Mouse (Mus musculus) liver, embryonic 16.5 days (tissue): Measurements from ENCODE around the gene Pnldc1. TPM values are rescaled to one million over a fixed set of nuclear protein-coding genes. Genes with fewer than 3 reads are reported as not detected.

Source experiments
- ATAC-seq: fragments of 200-750 bp; cut with Nextera tagmentation; 2 replicates; pipeline ENCODE4 v1.8.0; 2017; ENCODE audit warnings: low read depth, mild to moderate bottlenecking, moderate number of reproducible peaks, moderate library complexity
- H3K27ac ChIP-seq: fragments of 300-500 bp; sonication (generic); 2 replicates; pipeline ENCODE4 v1.5.1; 2014; ENCODE audit warnings: mild to moderate bottlenecking, low read length
- H3K27me3 ChIP-seq: fragments of 300-500 bp; sonication (generic); 2 replicates; pipeline ENCODE4 v1.6.1; 2014; ENCODE audit warnings: low read depth, low read length, mixed read lengths; ENCODE audit not compliant: control insufficient read depth, insufficient read depth
- H3K36me3 ChIP-seq: fragments of 300-500 bp; sonication (generic); 2 replicates; pipeline ENCODE4 v1.6.1; 2014; ENCODE audit warnings: mild to moderate bottlenecking; ENCODE audit not compliant: control insufficient read depth, insufficient read depth
- H3K4me1 ChIP-seq: fragments of 300-500 bp; sonication (generic); 2 replicates; pipeline ENCODE4 v1.6.1; 2014; ENCODE audit warnings: low read depth, low read length, mixed read lengths; ENCODE audit not compliant: control insufficient read depth
- H3K4me2 ChIP-seq: fragments of 300-500 bp; sonication (generic); 2 replicates; pipeline ENCODE4 v1.6.1; 2014; ENCODE audit warnings: low read depth, low read length, mixed read lengths
- H3K4me3 ChIP-seq: fragments of 300-500 bp; sonication (generic); 2 replicates; pipeline ENCODE4 v1.5.1; 2014; ENCODE audit warnings: low read depth, mild to moderate bottlenecking, low read length
- H3K9ac ChIP-seq: fragments of 300-500 bp; sonication (generic); 2 replicates; pipeline ENCODE4 v1.6.1; 2014; ENCODE audit warnings: low read depth, low read length
- H3K9me3 ChIP-seq: fragments of 300-500 bp; sonication (generic); replicated peaks from 2 replicates; pipeline ENCODE4 v1.6.1; 2016; ENCODE audit warnings: low read length; ENCODE audit not compliant: control insufficient read depth
- WGBS: fragments of 180-500 bp; shearing (Covaris S2); extraction: QIAGEN DNeasy Blood & Tissue Kit; methylation state at CpG from one replicate; pipeline ENCODE4 v1.1.7; 2014; ENCODE audit not compliant: insufficient replicate concordance; 5-methylcytosine and 5-hydroxymethylcytosine counted together
- polyA plus RNA-seq: library from polyadenylated mRNA; unstranded; fragments of >200 nt; fragmentation: Nextera tagmentation; extraction: Ambion mirVana; gene quantifications from 2 replicates; pipeline ENCODE4 v1.2.1, GENCODE M21; 2015

Pnldc1 gene
- polyA plus RNA-seq, 1 experiment from 2014 or later = 0.21 TPM

- no peaks in the 10 kb centered on the region for H3K27me3 ChIP-seq
- H3K9ac ChIP-seq = no peak overlapping the region
- H3K9me3 ChIP-seq = no peaks in the 10 kb centered on the region
- H3K4me1 ChIP-seq = no peaks in the 10 kb centered on the region
- 34% methylated on average over 3 of the region's 3 CpGs for WGBS
- no peak overlapping the region for H3K4me3 ChIP-seq
- H3K27ac ChIP-seq = no peak overlapping the region
- ATAC-seq = no peak
- H3K36me3 ChIP-seq = no peaks in the 10 kb centered on the region
- no peak overlapping the region for H3K4me2 ChIP-seq
These were observed 52.6 kb downstream of the Pnldc1 start for GRCm38 (mm10) chr17:12857395-12857794.

- no peaks in the 10 kb centered on the region for H3K9me3 ChIP-seq
These were observed 55.6 kb downstream of the Pnldc1 start for GRCm38 (mm10) chr17:12854386-12854785.

DNA sequence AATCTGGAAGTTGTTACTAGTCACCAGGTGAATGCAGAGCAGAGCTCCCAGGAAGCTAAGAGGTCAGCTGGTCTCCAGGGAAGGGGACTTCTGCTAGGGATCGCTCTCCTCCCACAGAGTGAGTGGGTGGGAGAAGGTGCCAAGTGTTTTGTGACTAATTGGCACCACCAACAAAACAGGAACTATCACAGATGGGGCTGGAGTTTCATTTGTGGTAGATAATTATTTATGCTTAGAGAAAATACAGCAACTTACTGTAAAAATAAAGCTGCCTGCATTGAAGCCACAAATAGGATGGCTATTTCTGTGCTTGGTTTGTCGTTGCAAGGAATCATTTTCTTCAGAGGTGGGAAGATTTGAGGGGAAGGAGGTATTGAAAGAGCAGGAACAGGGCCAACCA, 56.2 kb downstream of the Pnldc1 start:
- ATAC-seq = no peak
- H3K9ac ChIP-seq = no peak overlapping the region
- H3K4me2 ChIP-seq = no peak overlapping the region
- no peaks in the 10 kb centered on the region for H3K36me3 ChIP-seq
- no peaks in the 10 kb centered on the region for H3K4me1 ChIP-seq
- no peaks in the 10 kb centered on the region for H3K27me3 ChIP-seq
- H3K27ac ChIP-seq = no peak overlapping the region
- H3K4me3 ChIP-seq = no peak overlapping the region
- WGBS = 59% methylated on average over 2 of the region's 2 CpGs
- H3K9me3 ChIP-seq = no peaks in the 10 kb centered on the region

More at GRCm38 (mm10) chr17:12854386-12854785, 55.6 kb downstream of the Pnldc1 start:
- 86% methylated on average over 11 of the region's 11 CpGs for WGBS
- no peak overlapping the region for H3K4me2 ChIP-seq
- H3K27me3 ChIP-seq = no peaks in the 10 kb centered on the region
- no peak overlapping the region for H3K9ac ChIP-seq
- no peaks in the 10 kb centered on the region for H3K36me3 ChIP-seq
- no peak overlapping the region for H3K4me3 ChIP-seq
- ATAC-seq = no peak
- H3K27ac ChIP-seq = no peak overlapping the region
- no peaks in the 10 kb centered on the region for H3K4me1 ChIP-seq

- Histone ChIP-seq H3K4me3 (no peak overlapping the region), H3K27me3 (no peaks in the 10 kb centered on the region), H3K4me1 (no peaks in the 10 kb centered on the region), H3K9ac (no peak overlapping the region), H3K4me2 (no peak overlapping the region), H3K9me3 (no peaks in the 10 kb centered on the region), H3K27ac (no peak overlapping the region), H3K36me3 (no peaks in the 10 kb centered on the region)
- no peak for ATAC-seq
- whole genome bisulfite sequencing = 56% methylated on average over 11 of the region's 11 CpGs
These were observed 58.3 kb downstream of the Pnldc1 start for GRCm38 (mm10) chr17:12851689-12852088.

- Histone ChIP-seq H3K4me1 (no peaks in the 10 kb centered on the region), H3K4me3 (no peak overlapping the region), H3K4me2 (no peak overlapping the region), H3K36me3 (no peaks in the 10 kb centered on the region), H3K27me3 (no peaks in the 10 kb centered on the region), H3K9ac (no peak overlapping the region), H3K9me3 (no peaks in the 10 kb centered on the region), H3K27ac (no peak overlapping the region)
- no peak for ATAC-seq
- WGBS = 66% methylated on average over 8 of the region's 8 CpGs
These were observed 60.1 kb downstream of the Pnldc1 start for GRCm38 (mm10) chr17:12849778-12850382.

GRCm38 (mm10) chr17:12847736-12848135, 62.3 kb downstream of the Pnldc1 start:
- no peak overlapping the region for H3K4me2 ChIP-seq
- H3K27me3 ChIP-seq = no peaks in the 10 kb centered on the region
- no peak for ATAC-seq
- H3K4me1 ChIP-seq = no peaks in the 10 kb centered on the region
- H3K36me3 ChIP-seq = no peaks in the 10 kb centered on the region
- 55% methylated on average over 4 of the region's 4 CpGs for whole genome bisulfite sequencing
- H3K4me3 ChIP-seq = no peak overlapping the region
- H3K9ac ChIP-seq = no peak overlapping the region
- H3K9me3 ChIP-seq = no peaks in the 10 kb centered on the region
- H3K27ac ChIP-seq = no peak overlapping the region

DNA sequence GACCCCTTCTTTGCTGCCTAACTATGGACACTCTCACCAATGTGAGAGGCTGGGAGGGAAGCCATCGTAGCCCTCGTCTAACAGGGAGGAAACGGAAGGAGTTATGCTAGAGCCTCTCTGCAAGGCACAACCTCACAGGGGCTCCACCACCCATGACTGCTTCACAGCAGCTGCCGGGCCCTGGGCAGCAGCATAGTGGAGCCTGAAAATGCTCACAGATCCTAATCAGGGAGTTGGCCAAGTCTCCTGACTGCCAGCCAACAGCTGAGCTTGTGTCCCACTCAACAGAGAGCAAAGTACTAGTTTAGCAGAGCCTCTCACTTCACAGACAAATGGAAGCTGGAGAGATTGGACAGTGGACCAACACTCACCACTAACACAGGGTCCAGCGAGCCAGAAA, 63.6 kb downstream of the Pnldc1 start:
- H3K4me3 ChIP-seq = no peak overlapping the region
- no peaks in the 10 kb centered on the region for H3K4me1 ChIP-seq
- H3K27ac ChIP-seq = no peak overlapping the region
- no peaks in the 10 kb centered on the region for H3K36me3 ChIP-seq
- H3K4me2 ChIP-seq = no peak overlapping the region
- ATAC-seq = no peak
- H3K9me3 ChIP-seq = no peaks in the 10 kb centered on the region
- WGBS = 55% methylated on average over 5 of the region's 5 CpGs
- no peak overlapping the region for H3K9ac ChIP-seq
- H3K27me3 ChIP-seq = no peaks in the 10 kb centered on the region

DNA sequence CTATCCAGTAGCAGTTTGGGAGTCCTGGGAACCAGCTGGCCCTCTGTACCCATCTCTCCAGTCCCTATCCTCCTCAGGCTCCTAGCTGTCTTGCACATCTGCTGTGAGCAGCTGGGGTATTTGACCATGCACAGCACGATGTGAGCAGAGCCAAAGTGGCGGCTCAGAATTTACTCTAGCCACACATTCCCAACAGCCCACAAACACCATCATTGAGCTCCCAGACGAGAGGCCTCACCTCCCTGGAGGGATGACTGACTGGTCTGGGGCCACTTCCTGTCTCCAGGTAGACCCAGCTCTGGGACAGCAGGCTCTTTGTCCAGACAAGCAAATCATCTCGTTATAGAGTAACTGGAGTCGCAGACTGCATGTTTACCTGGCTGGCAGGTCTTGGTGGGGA, 64.2 kb downstream of the Pnldc1 start:
- no peaks in the 10 kb centered on the region for H3K27me3 ChIP-seq
- H3K27ac ChIP-seq = no peak overlapping the region
- H3K9ac ChIP-seq = no peak overlapping the region
- no peaks in the 10 kb centered on the region for H3K36me3 ChIP-seq
- no peak for ATAC-seq
- H3K4me3 ChIP-seq = no peak overlapping the region
- H3K9me3 ChIP-seq = no peaks in the 10 kb centered on the region
- WGBS = 39% methylated on average over 5 of the region's 5 CpGs
- H3K4me1 ChIP-seq = no peaks in the 10 kb centered on the region
- H3K4me2 ChIP-seq = no peak overlapping the region

- 79% methylated on average over 4 of the region's 4 CpGs for WGBS
- ATAC-seq = no peak
- H3K9me3 ChIP-seq = no peaks in the 10 kb centered on the region
These were observed 65.5 kb downstream of the Pnldc1 start for GRCm38 (mm10) chr17:12844540-12844939.

More at GRCm38 (mm10) chr17:12844540-12844939, 65.5 kb downstream of the Pnldc1 start:
- Histone ChIP-seq H3K27ac (no peak overlapping the region), H3K36me3 (no peaks in the 10 kb centered on the region), H3K4me3 (no peak overlapping the region), H3K4me1 (no peaks in the 10 kb centered on the region), H3K27me3 (no peaks in the 10 kb centered on the region), H3K9ac (no peak overlapping the region), H3K4me2 (no peak overlapping the region)
